Mouse (Mus musculus) erythroblast, embryonic 14.5 days (primary cell): ENCODE results near the gene Hipk2.
A peak's percentile ranks its signal among the peaks of the same experiment; 100 is the strongest.

ENCODE experiments used
- GATA1 ChIP-seq: IDR thresholded peaks from 2 replicates; pipeline ENCODE4 v1.6.1; 2012; ENCODE audit warnings: low read length, inconsistent platforms, mixed read lengths
- TAL1 ChIP-seq: IDR thresholded peaks from 3 replicates; pipeline ENCODE4 v1.6.1; 2012; ENCODE audit warnings: low read length, inconsistent platforms, mixed read lengths

DNA sequence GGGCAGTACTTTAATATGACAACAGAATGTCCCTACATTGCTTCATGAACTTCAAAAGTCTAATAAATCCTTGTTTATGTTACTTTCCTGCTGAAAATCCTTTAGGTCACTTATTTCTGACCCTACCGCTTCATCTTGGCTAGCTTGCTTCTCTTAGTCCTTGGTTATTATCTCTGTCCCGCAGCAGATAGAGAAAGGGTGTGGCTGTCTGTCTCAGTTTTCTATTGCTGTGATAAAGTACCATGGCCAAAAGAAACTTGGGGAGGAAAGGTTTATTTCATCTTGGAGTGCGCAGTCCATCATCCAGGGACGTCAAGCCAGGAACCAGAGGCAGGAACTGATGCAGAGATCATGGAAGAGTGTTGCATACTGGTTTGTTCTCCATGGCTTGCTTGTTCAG lies 40.6 kb upstream of the Hipk2 start:
- TF ChIP-seq GATA1 (peak; percentile 87), TAL1 (peak; percentile 75)
